Mouse (Mus musculus) MEL (cell line): ENCODE data around the gene Cldn11. TPM values are rescaled to one million over a fixed set of nuclear protein-coding genes. Genes with fewer than 3 reads are reported as not detected.

ENCODE experiments used
- DNase-seq: peaks from one replicate; pipeline ENCODE4 v3.0.0; 2011; ENCODE audit warnings: low read depth, low spot score
- H3K27ac ChIP-seq: 2 replicates; pipeline ENCODE4 v1.5.1; 2012; ENCODE audit warnings: low read depth, mild to moderate bottlenecking, control low read depth, low read length, moderate library complexity; ENCODE audit not compliant: control insufficient read depth
- H3K27me3 ChIP-seq, 2 experiments: fragments of 150-350 bp in 1 of 2; sonication (generic) in 1 of 2; 2 replicates each; pipeline ENCODE4 v1.6.1; 2012; ENCODE audit warnings: low read length in 2 of 2, mild to moderate bottlenecking in 2 of 2, improper control_type of control experiment in 1 of 2, moderate library complexity in 1 of 2; ENCODE audit not compliant: insufficient read depth in 2 of 2, control insufficient read depth in 1 of 2
- H3K36me3 ChIP-seq, 2 experiments: 2 replicates each; pipeline ENCODE4 v1.6.1; 2012 to 2014; ENCODE audit warnings: low read length in 2 of 2, improper control_type of control experiment in 1 of 2, inconsistent platforms in 1 of 2, mild to moderate bottlenecking in 1 of 2; ENCODE audit not compliant: insufficient read depth in 2 of 2, control insufficient read depth in 1 of 2
- H3K4me1 ChIP-seq, 2 experiments: fragments of 150-350 bp in 1 of 2; sonication (generic) in 1 of 2; 2 replicates each; pipeline ENCODE4 v1.6.1; 2012; ENCODE audit warnings: low read length in 2 of 2, improper control_type of control experiment in 1 of 2, mild to moderate bottlenecking in 1 of 2; ENCODE audit not compliant: insufficient read depth in 2 of 2, control insufficient read depth in 1 of 2
- H3K4me3 ChIP-seq, 2 experiments: fragments of 150-350 bp in 1 of 2; sonication (generic) in 1 of 2; 2 replicates each; pipeline ENCODE4 v1.5.1; 2012; ENCODE audit warnings: low read depth in 2 of 2, low read length in 2 of 2, mild to moderate bottlenecking in 2 of 2, moderate library complexity in 2 of 2, control low read depth in 1 of 2, improper control_type of control experiment in 1 of 2; ENCODE audit not compliant: control insufficient read depth in 1 of 2, insufficient read depth in 1 of 2
- H3K79me2 ChIP-seq: 2 replicates; pipeline ENCODE4 v1.6.1; 2012; ENCODE audit warnings: mild to moderate bottlenecking, low read length, moderate library complexity; ENCODE audit not compliant: control insufficient read depth, poor library complexity, insufficient read depth
- H3K9ac ChIP-seq: 2 replicates; pipeline ENCODE4 v1.6.1; 2012; ENCODE audit warnings: low read depth, mild to moderate bottlenecking, control low read depth, low read length, moderate library complexity; ENCODE audit not compliant: control insufficient read depth, poor library complexity, severe bottlenecking
- H3K9me3 ChIP-seq: fragments of 150-350 bp; sonication (generic); replicated peaks from 2 replicates; pipeline ENCODE4 v1.6.1; 2012; ENCODE audit warnings: mild to moderate bottlenecking, low read length, improper control_type of control experiment, moderate library complexity; ENCODE audit not compliant: insufficient read depth
- BHLHE40 ChIP-seq: IDR thresholded peaks from 2 replicates; pipeline ENCODE4 v1.6.1; 2012; ENCODE audit warnings: low read depth, mild to moderate bottlenecking, inconsistent platforms, low read length, improper control_type of control experiment, borderline replicate concordance
- CHD2 ChIP-seq: IDR thresholded peaks from 2 replicates; pipeline ENCODE4 v1.6.1; 2011; ENCODE audit warnings: low read length, improper control_type of control experiment
- CTCF ChIP-seq, 3 experiments: IDR thresholded peaks in 2 of 3; conservative IDR thresholded peaks in 1 of 3; 2 replicates each; pipeline ENCODE4 v1.5.1; 2011 to 2012; ENCODE audit warnings: low read length in 3 of 3, low read depth in 2 of 3, mild to moderate bottlenecking in 2 of 3, improper control_type of control experiment in 1 of 3, inconsistent platforms in 1 of 3, mixed read lengths in 1 of 3, moderate library complexity in 1 of 3; ENCODE audit not compliant: control insufficient read depth in 1 of 3, insufficient read depth in 1 of 3, poor library complexity in 1 of 3, severe bottlenecking in 1 of 3
- EP300 ChIP-seq, 2 experiments: IDR thresholded peaks; 2 replicates each; pipeline ENCODE4 v1.6.1; 2011; ENCODE audit warnings: improper control_type of control experiment in 2 of 2, low read length in 2 of 2, low read depth in 1 of 2, mild to moderate bottlenecking in 1 of 2
- ETS1 ChIP-seq: IDR thresholded peaks from 2 replicates; pipeline ENCODE4 v1.6.1; 2012; ENCODE audit warnings: low read depth, mild to moderate bottlenecking, inconsistent platforms, low read length, improper control_type of control experiment, moderate library complexity
- HCFC1 ChIP-seq: IDR thresholded peaks from 2 replicates; pipeline ENCODE4 v1.6.1; 2012; ENCODE audit warnings: low read depth, mild to moderate bottlenecking, inconsistent platforms, low read length, improper control_type of control experiment, moderate library complexity
- MAX ChIP-seq: IDR thresholded peaks from 2 replicates; pipeline ENCODE4 v1.6.1; 2011; ENCODE audit warnings: low read length, improper control_type of control experiment
- MYC ChIP-seq: IDR thresholded peaks from 2 replicates; pipeline ENCODE4 v1.6.1; 2011; ENCODE audit warnings: low read depth, mild to moderate bottlenecking, low read length, improper control_type of control experiment, moderate library complexity
- NELFE ChIP-seq: IDR thresholded peaks from 2 replicates; pipeline ENCODE4 v1.6.1; 2011; ENCODE audit warnings: low read depth, low read length, improper control_type of control experiment
- POLR2AphosphoS2 ChIP-seq: IDR thresholded peaks from 2 replicates; pipeline ENCODE4 v1.6.1; 2011; ENCODE audit warnings: low read length, improper control_type of control experiment
- RAD21 ChIP-seq: IDR thresholded peaks from 2 replicates; pipeline ENCODE4 v1.6.1; 2011; ENCODE audit warnings: mild to moderate bottlenecking, low read depth, low read length, improper control_type of control experiment
- UBTF ChIP-seq: IDR thresholded peaks from 2 replicates; pipeline ENCODE4 v1.6.1; 2012; ENCODE audit warnings: low read depth, mild to moderate bottlenecking, inconsistent platforms, low read length, improper control_type of control experiment, moderate library complexity, borderline replicate concordance; ENCODE audit not compliant: insufficient read depth
- USF1 ChIP-seq: IDR thresholded peaks from 2 replicates; pipeline ENCODE4 v1.6.1; 2014; ENCODE audit warnings: low read depth, mild to moderate bottlenecking, inconsistent platforms, low read length, improper control_type of control experiment, moderate library complexity
- USF2 ChIP-seq, 2 experiments: IDR thresholded peaks; 2 replicates each; pipeline ENCODE4 v1.6.1; 2011 to 2012; ENCODE audit warnings: improper control_type of control experiment in 2 of 2, low read length in 2 of 2, borderline replicate concordance in 1 of 2, inconsistent platforms in 1 of 2, low read depth in 1 of 2, mild to moderate bottlenecking in 1 of 2; ENCODE audit not compliant: insufficient read depth in 1 of 2
- ZKSCAN1 ChIP-seq: IDR thresholded peaks from 2 replicates; pipeline ENCODE4 v1.6.1; 2012; ENCODE audit warnings: low read depth, mild to moderate bottlenecking, inconsistent platforms, low read length, improper control_type of control experiment, moderate library complexity
- ZNF384 ChIP-seq: IDR thresholded peaks from 2 replicates; pipeline ENCODE4 v1.6.1; 2012; ENCODE audit warnings: low read depth, mild to moderate bottlenecking, inconsistent platforms, low read length, improper control_type of control experiment
- polyA plus RNA-seq, 2 experiments: library from polyadenylated mRNA; stranded (reverse) in 1 of 2; unstranded in 1 of 2; fragments of >175 nt in 1 of 2; fragments of >200 nt in 1 of 2; gene quantifications; 2 replicates each; pipeline versions ENCODE4 v1.2.1 to v1.2.4; 2012; ENCODE audit warnings: low replicate concordance in 2 of 2, low read depth in 1 of 2; ENCODE audit not compliant: insufficient read length in 2 of 2, insufficient read depth in 1 of 2, missing spikeins in 1 of 2
- total RNA-seq: library from RNA; depleted of rRNA; stranded (reverse); fragments of 300-350 nt; gene quantifications from 2 replicates; pipeline ENCODE4 v1.2.3, GENCODE M21; 2012

Cldn11 gene
- total and polyA plus RNA-seq, 3 experiments = not detected

GRCm38 (mm10) chr3:31205167-31205566 is 55.4 kb downstream of the Cldn11 start:
- H3K79me2 ChIP-seq = no peaks in the 10 kb centered on the region
- no peaks in the 10 kb centered on the region; a peak in 1 of 4 replicates for H3K27me3 ChIP-seq
- H3K9ac ChIP-seq = no peak overlapping the region
- H3K27ac ChIP-seq = no peak overlapping the region
- H3K4me3 ChIP-seq = no peak overlapping the region
- H3K36me3 ChIP-seq = no peaks in the 10 kb centered on the region
- H3K4me1 ChIP-seq = no peaks in the 10 kb centered on the region
- TF ChIP-seq ZNF384 (no peak), EP300 (IDR thresholded peaks at IDR 0.05; ENCODE audit: low read depth in 1 of 2, low read length in 2 of 2) (no peak), MAX (no peak), USF2 (IDR thresholded peaks at IDR 0.05; ENCODE audit: borderline replicate concordance in 1 of 2, insufficient read depth in 1 of 2, low read depth in 1 of 2, low read length in 2 of 2) (no peak), RAD21 (no peak), CTCF (IDR thresholded peaks at IDR 0.05 in 2 of 3, conservative IDR thresholded peaks at IDR 0.05 in 1 of 3; ENCODE audit: control insufficient read depth in 1 of 3, insufficient read depth in 1 of 3, low read depth in 2 of 3, low read length in 3 of 3, poor library complexity in 1 of 3, severe bottlenecking in 1 of 3) (no peak), ZKSCAN1 (no peak), POLR2AphosphoS2 (no peak), NELFE (no peak)
- H3K9me3 ChIP-seq = no peaks in the 10 kb centered on the region
- no peak for DNase-seq

GRCm38 (mm10) chr3:31208046-31208445 is 58.3 kb downstream of the Cldn11 start:
- Histone ChIP-seq H3K79me2 (no peaks in the 10 kb centered on the region), H3K36me3 (no peaks in the 10 kb centered on the region), H3K27me3 (no peaks in the 10 kb centered on the region; a peak in 1 of 4 replicates), H3K9ac (no peak overlapping the region), H3K4me3 (no peak overlapping the region), H3K4me1 (no peaks in the 10 kb centered on the region), H3K27ac (no peak overlapping the region), H3K9me3 (no peaks in the 10 kb centered on the region)
- DNase-seq = no peak
- TF ChIP-seq CTCF (IDR thresholded peaks at IDR 0.05 in 2 of 3, conservative IDR thresholded peaks at IDR 0.05 in 1 of 3; ENCODE audit: control insufficient read depth in 1 of 3, insufficient read depth in 1 of 3, low read depth in 2 of 3, low read length in 3 of 3, poor library complexity in 1 of 3, severe bottlenecking in 1 of 3) (no peak), CHD2 (no peak), EP300 (IDR thresholded peaks at IDR 0.05; ENCODE audit: low read depth in 1 of 2, low read length in 2 of 2) (no peak), BHLHE40 (no peak), RAD21 (no peak), HCFC1 (no peak), UBTF (no peak), ETS1 (no peak), ZNF384 (no peak), NELFE (no peak), USF1 (no peak), MYC (no peak)
